Mouse (Mus musculus): ENCODE data around the gene Slc25a10.

Slc25a10 gene

DNA sequence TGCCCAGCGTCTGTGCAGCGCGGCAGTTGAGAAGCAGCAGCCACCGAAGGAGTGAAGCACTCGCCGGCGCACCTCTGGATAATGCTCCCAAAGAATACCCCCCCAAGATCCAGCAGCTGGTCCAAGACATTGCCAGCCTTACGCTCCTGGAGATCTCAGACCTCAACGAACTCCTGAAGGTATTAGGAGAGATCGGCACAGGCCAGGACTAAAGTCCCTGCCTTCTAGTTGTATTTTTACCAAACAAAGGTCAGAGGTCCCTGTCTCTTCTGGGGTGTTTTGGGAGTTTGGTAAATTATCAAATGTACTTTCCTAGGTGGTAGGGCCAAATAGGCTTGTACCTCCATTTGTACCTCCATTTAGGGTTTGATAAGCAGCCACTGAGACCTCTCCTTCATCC lies 6.4 kb upstream of the Slc25a10 start:
- no peak for DNase-seq

DNA sequence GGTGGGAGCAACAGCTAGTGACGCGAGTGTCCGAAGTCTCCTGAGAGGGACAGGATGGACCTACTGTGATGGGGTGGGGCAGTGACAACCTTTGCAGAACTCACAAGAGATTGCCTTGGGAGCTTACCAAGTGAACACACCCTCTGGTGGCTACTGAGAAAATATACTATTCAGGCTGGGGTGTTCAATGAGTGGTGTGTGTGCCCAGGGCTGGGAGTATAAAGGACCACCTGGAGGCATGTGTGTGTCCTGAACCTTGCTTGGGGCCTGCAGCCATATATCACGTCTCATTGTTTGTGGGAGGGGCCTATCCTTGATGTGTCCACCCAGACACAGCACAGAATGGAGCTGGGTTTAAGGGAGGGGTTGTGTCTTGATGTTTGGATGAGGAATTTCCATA lies 3.1 kb upstream of the Slc25a10 start:
- no peak for DNase-seq

DNA sequence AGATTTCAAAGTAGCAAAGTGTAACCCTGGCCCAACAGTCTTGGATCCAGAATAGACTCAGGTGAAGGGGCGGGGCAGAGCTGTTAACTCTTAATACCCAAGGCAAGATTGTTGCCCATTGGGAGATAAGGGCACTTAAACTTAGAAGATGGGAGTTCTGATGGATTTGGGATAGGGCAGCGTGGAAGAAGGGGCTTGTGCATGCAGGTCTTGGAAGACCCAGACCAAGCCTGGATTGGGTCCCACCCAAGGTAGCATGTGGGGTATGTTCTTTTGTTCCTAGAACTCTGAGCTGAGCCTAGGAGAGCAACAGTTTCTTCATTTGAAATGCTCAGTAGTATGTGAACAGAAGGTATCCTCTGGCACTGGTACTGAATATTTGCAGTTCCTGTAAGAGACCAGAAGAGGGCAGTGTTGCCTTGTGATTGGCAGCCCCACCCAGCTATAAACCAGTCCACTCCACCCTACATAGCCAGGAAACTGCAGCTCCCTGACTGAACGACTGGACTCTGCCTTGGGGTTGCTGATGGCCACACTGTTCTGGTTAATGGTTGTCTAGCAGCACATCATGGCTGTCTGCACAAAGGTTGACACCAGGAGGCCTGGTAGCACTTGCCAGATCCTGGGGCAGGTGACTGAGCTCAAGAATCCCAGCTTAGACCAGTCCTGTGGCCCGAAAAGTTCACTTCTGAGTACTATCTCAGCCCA lies 2.4 kb upstream of the Slc25a10 start:
- peak; percentile 66 to 80 for DNase-seq

DNA sequence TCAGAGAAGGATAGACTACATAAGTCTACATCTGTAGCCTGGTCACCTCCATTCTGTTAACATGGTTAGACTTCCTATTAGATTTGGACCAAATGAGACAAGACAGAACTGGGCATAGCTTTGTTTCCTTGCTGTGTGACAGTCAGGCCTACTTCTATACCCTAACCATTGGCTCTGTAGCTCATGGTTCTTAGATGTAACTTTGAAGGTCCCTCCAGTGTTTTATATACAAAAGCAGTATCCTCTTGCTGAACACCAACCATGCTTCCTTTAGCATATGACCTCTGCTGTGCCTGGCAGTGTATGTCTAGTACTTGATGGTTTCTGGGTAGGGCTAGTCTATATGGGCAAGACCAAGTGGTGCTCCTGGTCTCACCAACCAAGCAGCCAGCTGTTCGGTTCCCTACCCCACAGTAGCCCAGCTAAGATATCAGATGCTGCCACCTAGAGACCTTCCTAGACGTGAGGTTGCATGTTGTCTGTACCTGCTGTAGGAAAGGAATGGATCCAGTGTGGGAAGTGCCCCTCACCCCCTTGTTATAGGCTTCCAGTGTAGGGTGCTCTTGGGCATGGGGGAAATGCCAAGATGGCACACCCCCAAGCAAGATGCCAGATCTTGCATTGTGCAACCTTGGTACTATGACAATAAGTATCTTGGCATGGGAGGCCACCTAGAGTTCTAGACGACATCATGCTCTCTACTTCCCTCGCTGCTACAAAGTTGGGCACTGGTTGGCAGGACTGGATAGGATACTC lies 1.2 kb upstream of the Slc25a10 start:
- no peak for DNase-seq

DNA sequence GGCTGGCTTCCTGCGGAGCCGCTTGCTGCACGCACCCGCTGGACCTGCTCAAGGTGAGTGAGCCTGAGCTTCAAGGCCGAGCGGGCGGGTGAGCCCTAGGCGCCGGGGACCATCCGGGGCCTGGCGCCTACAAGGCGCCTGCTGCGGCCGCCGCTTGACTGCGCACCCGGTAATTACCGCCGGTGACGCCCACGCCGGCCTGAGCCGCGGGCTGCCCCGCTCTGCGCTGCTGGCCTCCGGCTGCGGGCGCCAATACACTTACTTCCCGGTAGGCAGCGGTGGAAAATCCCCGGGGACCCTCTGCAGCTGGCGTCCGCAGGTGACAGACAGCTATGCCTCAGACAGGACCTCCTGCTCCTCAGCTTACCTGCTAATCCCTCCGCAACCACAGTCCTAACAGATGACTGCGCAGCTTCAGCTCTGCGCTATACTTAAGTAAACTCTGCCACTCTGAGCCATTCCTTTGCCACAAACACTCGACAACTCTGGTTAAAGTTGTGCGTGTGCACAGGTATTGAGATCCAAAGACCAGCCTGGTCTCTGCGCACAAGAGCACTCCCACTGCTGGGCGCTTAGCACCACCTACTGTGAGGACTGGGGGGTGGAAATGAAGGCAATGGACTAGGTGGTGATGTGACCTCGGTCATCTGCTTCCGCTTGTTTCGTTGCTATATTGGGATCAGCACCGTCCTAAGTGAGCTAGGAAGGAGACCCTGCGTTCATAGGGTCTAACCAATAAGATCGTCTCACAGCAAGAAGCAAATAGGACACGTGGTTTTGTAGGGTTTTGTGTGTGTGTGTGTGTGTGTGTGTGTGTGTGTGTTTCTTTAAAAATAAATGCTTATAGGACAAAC lies 611 bp downstream of the Slc25a10 start:
- peak; percentile 61 to 72 for DNase-seq

DNA sequence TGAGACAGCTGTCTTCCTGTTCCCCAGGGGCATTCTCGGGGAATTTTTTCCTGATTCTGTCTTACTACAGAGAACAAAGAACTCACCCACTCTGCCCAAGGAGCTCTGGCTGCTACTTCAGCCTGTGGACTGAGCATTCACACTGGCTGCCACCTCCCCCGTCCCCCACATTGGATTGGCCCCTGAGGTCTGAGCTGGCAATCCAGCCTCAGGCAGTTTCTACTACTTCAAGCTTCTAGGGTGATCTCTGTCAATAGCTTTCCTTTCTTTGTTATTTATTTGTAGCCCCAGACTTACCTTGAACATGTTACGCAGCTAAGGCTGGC lies 1.2 kb downstream of the Slc25a10 start:
- no peak for DNase-seq

DNA sequence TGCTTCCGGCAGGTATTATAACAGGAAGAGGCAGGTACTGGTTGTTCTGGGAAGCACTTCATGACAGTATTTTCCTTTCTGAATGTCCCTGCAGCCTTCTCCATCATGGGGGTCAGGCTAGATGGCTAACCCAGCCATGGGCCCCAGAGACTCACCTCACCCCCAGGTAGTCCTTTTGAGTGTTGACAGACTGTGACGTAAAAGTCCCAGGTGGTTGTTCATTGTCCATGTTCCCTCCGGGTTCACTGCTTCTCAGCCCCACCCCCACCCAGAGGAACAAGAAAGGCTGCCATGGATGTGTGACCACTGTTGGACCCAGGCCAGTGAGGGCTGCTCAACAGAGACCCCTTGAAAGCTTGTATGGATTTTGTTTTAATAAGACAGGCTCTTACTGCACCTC lies 1.7 kb downstream of the Slc25a10 start:
- DNase-seq, result peak in 1 of 2 experiments; percentile 40

DNA sequence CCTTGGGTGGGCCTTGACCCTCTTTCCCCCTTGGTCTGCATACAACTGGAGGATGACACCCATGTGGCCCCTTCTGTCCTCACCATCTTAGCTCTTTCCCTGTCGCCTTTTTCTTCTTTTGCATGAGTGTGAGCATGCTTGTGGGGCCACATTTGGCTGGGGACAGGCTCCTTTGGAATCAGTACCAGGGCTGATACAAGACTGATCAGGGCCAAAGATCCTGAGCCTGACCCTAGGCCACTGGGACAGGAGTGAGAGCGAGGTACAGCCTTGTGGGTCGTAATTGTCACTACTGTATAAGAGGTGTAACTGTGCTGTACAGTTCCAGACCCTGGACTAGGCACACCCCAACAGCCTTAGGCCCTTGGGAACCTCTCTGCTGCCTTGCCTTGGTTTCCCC lies 2.3 kb downstream of the Slc25a10 start:
- DNase-seq, result no peak

DNA sequence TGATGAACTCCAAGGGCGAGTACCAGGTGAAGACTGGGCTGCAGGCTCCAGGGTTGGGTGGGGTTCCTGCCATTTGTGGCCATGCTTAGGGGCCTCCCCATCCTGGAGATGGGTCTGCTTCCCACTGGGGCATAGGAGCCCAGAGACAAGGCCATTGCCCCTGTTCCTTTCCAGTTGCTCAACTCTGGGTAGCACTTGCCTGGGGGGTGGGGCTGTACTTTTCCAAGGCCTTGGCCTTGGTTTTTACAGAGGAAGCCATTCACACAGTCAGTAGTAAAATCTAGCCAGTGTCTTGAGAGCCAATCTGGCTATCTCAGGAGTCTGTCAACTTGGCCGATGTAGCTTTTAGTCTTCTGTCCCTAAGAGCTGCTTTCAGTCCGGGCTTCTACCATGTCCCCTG lies 5.8 kb downstream of the Slc25a10 start:
- DNase-seq, result no peak

DNA sequence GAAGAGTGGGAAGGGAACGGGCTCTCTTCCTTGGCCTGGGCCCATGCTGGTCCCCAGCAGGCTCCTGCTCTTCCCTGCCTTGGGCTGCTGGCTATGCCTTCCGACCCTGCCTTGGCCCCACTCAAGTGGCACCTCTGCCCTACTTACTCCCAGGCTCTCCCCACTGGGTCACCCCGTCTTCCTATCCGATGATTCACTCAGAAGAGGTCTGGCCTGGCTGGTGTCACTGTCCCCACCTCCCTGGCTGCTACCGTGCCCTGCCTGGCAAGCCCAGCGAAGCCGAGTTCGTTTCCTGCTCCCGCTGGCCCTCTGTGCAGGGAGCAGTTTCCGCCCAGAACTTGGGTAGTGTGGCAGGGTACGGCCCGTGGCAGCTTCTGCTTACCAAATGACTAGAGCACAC lies 6.6 kb downstream of the Slc25a10 start:
- no peak for DNase-seq

DNA sequence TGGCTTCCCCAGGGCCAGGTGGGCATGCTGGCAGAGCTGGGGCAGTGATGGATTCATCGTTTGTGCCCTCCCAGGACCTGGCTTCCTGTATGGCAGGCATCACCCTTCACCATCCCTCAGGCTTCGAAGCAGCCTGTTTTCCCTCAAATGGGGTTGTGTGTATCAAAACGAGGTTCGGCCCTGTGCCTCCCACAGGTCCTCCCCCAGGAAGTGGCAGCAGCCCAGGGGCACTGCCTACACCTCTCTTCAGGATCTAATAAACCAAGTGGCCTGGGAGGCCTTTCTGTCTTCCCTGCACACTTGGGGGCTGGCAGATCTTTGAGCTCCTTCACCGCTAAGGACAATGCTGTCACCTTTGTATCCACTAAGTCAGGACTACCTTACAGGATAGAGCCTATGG lies 7.3 kb downstream of the Slc25a10 start:
- no peak for DNase-seq

DNA sequence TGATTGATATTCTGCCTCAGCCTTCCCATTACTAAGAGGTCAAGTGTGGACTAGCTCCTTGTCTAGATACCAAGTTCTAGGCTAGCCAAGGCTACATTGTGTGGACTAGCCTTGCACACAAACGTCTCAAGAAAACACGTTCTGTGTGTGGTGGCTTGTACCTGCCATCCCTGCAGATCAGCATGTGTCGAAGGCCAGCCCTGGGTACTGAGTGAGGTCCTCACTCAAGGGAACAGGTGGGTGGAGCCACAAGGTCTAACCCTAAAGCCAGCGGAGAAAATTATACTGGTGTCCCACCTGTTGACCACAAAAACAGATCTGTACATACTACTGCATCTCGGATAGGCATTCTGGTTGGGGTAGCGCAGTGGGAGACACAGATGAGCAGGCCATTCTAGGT lies 8.3 kb downstream of the Slc25a10 start:
- no peak for DNase-seq

DNA sequence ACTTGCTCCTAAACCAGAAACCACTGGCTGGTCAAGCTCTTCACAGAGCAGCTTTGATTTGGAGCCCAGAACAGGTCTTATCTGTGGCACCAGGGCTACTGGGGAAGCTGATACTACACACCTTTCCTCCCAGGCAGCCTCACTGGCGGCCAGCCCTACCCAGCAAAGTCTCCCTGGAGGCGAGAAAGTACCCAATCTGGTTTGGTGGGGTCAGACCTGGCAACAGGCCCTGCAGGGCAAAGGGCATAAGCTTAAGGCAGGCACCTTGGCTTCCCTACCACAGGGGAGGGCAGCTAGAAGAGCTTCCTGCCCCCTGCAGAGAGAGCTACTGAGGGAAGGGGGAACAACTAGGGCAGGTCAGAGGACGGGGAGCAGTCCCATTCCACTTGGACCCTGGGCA lies 8.7 kb downstream of the Slc25a10 start:
- DNase-seq, result peak; percentile 68 to 77

DNA sequence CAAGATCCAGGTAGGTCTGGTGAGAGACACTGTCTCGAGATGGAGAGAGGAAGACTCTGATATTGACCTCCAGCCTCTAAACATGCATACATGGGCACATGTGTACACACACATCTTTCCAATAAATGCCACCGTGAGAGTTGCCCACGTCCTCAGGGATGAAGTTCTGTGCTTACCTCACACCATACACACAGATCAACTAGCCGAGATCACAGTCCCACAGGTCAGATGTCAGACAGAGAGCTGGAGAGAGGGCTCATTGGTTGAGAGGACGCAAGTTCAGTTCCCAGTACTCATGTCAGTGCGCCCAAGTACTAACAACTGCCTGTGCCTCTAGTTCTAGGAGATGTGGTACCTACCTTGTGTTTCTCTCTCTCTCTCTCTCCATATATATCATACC lies 9.4 kb downstream of the Slc25a10 start:
- DNase-seq, result no peak

DNA sequence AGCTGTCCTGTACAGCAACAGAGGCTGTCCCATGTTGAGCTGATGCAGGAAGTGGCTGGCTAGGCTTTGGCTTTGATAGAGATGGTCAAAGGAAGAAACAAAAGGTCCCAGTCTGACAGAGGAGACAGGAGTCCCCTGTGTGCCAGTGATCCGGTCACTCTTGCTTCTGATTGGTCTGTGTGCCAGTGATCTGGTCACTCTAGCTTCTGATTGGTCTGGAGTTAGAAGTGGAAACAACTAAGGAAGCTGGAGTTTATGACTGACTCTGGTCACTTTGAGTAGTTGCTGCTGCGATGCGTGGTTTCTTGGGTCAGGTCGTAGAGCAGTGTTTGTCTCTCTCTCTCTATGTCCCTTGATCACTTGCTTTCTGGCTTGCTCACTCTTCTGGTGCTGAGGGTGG lies 10.1 kb downstream of the Slc25a10 start:
- no peak for DNase-seq

DNA sequence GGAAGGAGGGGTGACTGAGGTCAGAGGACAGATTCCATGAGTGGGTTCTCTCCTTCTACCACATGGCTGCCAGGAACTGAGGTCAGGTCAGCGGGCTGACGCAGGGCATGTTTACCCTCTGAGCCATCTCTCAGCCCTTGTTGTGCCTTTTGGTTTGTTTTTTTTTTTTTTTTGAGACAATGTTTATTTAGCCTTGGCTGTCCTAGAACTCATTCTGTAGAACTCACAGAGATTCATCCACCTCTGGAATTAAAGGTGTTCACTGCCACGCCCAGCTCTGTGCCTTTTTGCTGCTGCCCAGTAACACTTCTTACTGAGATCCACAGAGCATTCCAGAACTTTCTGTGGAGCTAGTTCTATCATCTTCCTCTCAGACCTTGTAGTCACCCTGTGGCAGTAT lies 14.0 kb downstream of the Slc25a10 start:
- no peak for DNase-seq

DNA sequence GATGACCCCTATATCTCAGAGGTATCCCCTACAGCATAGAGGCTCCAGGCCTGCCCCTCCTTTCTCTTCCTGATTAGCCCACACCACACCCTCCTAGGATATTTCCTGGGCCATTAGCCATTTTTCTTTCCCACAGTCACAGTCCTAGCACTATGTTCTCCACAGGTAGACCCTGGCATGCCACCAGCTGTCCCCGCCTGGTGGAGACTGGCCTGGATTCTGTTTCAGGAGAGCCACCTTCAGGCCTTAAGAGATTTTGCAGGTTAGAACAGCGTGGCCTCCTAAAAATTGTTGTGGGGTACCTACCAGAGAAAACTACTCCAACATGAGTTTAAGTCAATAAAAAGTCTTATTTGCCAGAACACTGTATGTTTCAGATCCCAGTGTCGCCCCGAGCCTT lies 15.3 kb downstream of the Slc25a10 start:
- DNase-seq, result peak in 1 of 2 experiments; percentile 65

DNA sequence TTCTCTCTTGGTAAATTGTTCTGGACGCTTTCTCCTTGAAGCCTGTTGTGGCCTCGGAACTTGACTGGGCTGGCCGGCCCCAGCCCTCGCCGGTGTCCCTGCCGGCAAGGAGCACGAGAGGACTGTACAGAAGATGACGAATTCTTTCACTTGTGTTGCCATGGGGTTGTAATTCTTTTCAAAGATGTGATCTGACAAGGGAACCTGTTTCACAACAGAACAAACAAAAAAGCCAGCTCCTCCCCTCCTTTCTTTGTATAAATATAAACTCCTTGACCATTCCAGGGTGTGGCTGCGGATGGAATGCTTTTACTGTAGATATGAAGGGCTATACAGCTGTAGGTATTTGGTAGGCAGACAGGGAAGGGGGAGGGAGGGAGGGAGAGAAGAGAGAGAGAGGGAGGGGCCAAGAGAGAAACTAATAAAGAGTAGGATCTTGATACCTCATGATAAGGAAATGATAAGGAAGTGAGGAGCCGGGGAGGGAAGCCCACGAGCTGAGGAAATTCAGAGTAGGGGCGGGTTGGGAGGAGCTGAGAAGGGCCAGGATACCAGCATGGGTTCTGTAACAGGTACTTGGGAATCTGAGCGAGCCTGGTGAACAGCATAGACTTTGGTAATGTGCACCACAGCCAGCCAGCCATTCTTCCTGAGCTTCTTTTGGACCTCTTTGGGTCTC lies 16.1 kb downstream of the Slc25a10 start:
- DNase-seq, result no peak

DNA sequence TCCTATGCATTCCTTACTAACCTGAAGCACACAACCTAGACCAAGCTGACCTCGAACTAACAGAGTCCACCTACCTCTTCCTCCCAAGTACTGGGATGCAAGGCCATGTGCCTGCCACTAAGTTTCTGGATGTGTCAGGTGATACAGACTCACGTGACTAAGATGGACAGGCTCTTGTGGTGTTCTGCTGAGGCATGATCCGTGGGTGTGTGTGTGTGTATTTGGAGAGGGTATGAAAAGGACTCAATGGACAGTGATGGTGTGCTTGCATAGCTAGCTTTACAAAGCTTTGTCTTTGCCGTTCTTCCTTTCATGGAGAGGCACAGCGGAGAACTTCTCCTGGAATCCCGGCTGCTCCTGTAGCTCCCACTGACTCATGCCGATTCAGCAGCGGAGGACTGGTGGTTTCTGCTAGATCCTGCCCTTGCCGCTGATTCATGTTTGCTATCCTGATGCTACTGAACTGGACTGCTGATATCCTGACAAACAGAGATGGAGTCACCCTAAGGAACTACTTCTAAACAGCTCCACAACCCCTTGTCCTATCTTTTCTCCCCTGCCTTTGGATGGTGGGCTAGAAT lies 16.7 kb downstream of the Slc25a10 start:
- DNase-seq, result no peak

DNA sequence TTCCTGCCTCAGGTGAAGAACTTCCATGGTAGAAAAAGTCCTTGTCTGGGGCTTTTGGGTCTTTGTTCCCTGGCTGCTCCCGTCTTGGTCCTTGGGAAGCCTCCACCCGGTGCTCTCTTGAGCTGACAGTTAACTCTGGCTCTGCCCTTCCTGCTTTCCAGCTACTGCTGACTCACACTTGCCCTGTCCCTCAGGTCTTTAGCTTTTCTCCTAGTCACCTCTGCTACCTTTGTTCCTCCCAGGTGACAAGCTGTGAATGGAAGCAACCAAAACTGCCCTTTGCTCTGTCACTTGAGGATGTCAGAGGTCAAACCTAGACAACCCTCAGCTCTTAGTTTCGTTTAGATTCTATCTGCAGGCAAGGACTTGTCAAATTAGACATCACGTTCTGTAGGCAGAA lies 18.3 kb downstream of the Slc25a10 start:
- DNase-seq, result no peak

DNA sequence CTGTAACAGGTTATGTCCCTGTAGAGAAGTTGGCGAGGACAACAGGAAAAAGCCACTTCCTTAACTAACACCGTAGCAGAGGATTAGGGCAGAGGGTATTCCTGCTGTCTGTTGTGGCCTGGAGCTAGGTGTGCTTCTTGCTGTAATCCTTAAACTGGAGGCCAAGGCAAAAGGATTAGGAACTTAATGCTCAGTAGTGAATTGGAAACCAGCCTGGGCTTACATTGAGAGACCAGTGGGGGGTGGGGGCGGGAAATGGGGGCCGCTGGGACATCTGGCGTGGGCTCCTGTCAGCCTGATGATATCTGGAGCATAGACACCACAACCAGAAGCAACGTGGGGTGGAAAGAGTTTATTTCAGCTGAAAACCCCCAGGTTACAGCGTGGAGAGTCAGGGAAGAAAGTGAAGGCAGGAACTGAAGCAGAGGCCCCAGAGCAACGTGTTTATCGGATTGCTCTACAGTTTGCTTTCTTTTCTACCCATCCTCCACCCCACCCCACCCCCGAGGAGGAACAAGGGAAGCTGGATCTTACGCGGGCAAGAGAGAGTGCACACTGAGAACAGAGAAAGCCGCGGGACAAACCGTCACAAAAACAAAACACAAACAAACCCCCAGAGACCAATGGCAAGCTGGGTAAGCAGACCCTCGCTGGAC lies 18.9 kb downstream of the Slc25a10 start:
- peak in 1 of 2 experiments; percentile 52 for DNase-seq

DNA sequence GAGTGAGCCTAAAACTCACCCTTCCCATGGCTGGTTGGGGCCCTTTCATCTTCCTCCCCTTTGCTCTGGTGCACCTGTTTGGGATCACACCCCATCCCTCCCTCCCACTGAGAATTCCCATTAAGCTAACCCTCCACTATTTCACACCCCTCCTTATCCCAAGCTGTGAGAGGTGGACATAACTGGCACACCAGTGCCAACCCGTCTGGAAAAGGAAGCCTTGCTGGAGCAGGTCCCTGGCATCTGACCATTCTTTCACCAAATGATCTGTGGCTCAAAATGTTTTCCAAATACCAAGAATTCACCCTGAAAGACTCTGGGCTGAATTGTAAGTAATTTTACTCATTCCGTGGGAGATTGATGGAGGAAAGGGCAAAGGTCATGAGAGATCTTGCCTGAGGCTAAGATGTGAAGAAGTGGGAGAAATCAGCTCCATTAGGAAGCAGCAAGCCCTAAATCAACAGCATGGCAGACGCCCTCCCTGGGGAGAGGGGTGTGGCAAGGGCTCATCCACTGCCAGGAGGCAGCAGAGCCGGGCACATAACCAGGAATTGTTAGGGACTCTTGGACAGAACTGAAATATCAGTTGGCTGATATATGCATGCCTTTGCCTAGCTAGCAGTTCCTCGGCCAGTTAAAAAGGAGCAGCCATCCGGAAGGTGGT lies 21.3 kb downstream of the Slc25a10 start:
- no peak for DNase-seq

Measured in kidney, postnatal 4 days (tissue).